Mouse (Mus musculus): ENCODE results near the gene Sept9.

- TF ChIP-seq EP300 (IDR thresholded peaks at IDR 0.05; ENCODE audit: low read depth) (no peak), CTCF (IDR thresholded peaks at IDR 0.05; ENCODE audit: low read depth) (no peak)
Measured at GRCm38 (mm10) chr11:117169088-117169635, 30.3 kb upstream of the Sept9 start.
